Mouse (Mus musculus): Measurements from ENCODE around the gene Clcn6. TPM values are rescaled to one million over a fixed set of nuclear protein-coding genes. Genes with fewer than 3 reads are reported as not detected.

Gene Clcn6
- 5.0 and 5.7 TPM in 2 replicates for polyA plus RNA-seq (2012; ENCODE audit: insufficient read depth, insufficient read length, missing spikeins)

DNA sequence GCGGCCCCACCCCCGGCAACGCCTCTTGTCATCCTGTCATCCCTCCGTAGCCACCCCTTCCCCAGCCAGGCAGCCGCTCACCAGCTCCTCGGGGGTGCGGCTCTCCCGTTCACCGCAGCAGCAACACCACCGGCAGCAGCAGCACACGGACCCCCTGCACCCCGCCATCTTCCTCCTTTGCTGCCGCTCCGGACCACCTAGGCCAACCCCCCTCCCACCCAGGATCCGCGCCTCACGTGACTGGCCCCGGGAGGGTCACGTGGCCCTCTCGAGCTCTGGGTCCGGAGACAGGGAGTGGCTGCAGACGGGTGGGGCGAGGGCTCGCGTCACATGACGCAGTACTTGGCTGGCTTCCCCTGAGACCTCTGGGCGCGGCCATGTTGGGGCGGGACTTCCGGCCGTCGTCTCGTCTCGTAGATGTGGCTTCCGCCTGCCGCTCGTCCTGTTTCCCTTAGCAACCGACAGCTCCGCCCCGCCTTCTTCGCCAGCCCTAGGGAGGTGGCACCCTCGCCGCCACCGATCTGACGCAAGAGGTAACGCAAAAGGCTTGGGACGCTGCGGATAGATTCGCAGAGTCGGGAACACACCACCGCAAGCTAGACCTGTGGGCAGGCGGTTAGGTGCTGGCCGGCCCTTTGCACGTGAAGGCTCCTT is at the start of gene Clcn6, which contains the start of gene Mthfr:
Clcn6 (minus strand) TSS at position 222 of the 654 bp plus-strand sequence.
Mthfr (plus strand) TSS at position 478 of the 654 bp plus-strand sequence.
- peaks cover 19% of the 10 kb centered on the region for H3K4me1 ChIP-seq (ENCODE audit: control insufficient read depth, insufficient read depth, insufficient read length, low read length)

DNA sequence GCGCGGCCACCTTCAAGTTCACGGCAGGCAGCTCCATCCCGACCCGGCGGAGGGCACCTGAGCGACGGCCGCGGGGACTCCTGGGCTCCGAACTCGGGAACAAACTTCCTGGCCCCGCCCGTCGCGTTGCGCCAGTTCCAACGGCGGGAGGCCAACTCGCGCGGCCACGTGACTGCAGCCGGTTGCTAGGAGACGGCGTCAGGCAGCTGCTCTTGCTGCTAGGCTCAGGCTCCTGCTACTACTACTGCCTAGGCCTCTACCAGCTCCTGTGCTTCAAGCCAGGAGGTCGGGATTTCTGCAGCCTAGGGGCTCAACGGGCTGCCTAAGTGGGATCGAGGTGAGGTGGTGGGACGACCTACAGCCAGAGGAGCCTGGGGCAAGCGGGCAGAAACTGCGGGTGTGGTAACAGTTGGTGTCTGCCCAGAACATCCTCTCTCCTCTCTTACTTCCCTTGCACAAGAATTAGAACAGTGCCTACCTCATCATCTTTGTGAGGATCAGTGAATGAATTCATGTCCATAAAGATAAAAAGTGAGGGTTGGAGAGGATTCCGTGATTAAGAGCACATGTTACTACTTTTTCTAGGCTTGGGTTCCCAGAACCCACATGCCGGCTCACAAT is 49.4 kb upstream of the Clcn6 start, which contains the start of gene Agtrap:
Agtrap (minus strand) TSS at position 125 of the 621 bp plus-strand sequence.
- Histone ChIP-seq H3K4me1 (ENCODE audit: control insufficient read depth, insufficient read depth, insufficient read length, low read length) (peaks cover 7% of the 10 kb centered on the region), H3K4me3 (ENCODE audit: insufficient read depth, low read depth, low read length) (peak within 1 kb of the TSS; percentile 76), H3K27ac (replicated peaks; ENCODE audit: low read depth, low read length) (peak within 1 kb of the TSS; percentile 43)

More for the DNA sequence above, at the start of gene Clcn6, which contains the start of gene Mthfr:
- H3K27ac ChIP-seq (replicated peaks; ENCODE audit: low read depth, low read length) = peak within 1 kb of the TSS; percentile 89
- peak within 1 kb of the TSS; percentile 78 for H3K4me3 ChIP-seq (ENCODE audit: insufficient read depth, low read depth, low read length)

DNA sequence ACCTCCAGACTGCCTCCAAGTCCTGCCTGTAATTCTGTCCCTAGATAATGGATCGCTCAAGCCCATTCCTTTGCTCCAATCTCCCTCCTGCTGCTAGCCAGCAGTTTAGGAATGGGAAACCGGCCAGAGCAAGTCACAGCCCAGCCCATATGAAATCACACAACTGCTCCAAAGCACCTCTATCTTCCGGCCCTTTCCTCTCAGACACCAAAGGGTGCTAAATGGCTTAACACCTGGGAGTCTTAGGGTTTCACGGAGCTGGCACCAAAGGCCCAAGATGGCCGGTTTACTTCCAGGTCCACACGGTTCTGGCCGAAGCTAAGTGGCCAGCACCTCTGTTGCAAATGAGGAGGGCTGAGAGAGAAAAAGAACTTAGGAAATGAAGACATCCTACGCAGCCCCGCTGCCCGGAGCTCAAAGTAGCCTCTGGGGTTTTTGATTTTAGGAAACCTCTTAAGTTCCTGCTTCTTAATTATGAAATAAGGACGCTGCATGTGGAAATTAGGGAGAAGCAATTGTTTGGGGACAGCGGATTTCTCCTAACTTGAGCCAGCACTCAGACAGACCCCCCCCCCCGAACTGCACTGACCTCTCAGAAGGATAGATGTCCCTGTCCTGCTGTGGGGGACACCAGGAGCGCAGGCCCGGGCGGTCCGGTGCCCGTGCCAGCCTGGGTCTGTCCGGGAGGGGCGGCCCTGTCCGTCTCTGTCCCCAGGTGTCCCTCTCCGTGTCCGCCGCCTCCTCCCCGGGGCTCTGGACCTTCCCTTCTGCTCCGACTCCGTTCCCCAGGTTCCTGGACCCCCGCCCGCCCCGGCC is 48.7 kb upstream of the Clcn6 start:
- H3K4me3 ChIP-seq (ENCODE audit: insufficient read depth, low read depth, low read length) = peak overlapping the region; percentile 76
- H3K4me1 ChIP-seq (ENCODE audit: control insufficient read depth, insufficient read depth, insufficient read length, low read length) = peaks cover 7% of the 10 kb centered on the region
- peak overlapping the region; percentile 43 for H3K27ac ChIP-seq (replicated peaks; ENCODE audit: low read depth, low read length)

DNA sequence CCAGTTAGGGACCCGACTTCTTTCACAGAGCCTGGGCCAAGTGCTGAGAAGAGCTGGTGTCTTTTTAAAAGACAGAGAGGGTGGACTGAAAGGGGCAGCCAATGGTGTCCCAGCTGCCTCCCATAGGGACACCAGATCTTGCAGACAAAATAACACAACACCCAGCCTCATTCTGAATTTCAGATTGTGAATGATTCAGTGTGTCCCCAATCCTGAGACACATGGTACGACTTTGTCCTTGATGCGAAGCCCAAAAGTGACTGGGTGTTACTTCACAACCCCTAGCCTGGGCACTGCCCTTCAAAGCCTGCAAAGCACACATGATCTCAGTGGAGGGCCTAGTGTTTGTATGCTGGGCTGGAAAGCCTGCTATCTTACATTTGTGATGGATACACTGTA is 47.3 kb upstream of the Clcn6 start:
- peak overlapping the region; percentile 35; the same call in 1 of the 2 replicates for H3K27ac ChIP-seq (replicated peaks; ENCODE audit: low read depth, low read length)
- H3K4me3 ChIP-seq (ENCODE audit: insufficient read depth, low read depth, low read length) = no peak overlapping the region; the same call in 1 of the 2 replicates
- peaks cover 7% of the 10 kb centered on the region for H3K4me1 ChIP-seq (ENCODE audit: control insufficient read depth, insufficient read depth, insufficient read length, low read length)

DNA sequence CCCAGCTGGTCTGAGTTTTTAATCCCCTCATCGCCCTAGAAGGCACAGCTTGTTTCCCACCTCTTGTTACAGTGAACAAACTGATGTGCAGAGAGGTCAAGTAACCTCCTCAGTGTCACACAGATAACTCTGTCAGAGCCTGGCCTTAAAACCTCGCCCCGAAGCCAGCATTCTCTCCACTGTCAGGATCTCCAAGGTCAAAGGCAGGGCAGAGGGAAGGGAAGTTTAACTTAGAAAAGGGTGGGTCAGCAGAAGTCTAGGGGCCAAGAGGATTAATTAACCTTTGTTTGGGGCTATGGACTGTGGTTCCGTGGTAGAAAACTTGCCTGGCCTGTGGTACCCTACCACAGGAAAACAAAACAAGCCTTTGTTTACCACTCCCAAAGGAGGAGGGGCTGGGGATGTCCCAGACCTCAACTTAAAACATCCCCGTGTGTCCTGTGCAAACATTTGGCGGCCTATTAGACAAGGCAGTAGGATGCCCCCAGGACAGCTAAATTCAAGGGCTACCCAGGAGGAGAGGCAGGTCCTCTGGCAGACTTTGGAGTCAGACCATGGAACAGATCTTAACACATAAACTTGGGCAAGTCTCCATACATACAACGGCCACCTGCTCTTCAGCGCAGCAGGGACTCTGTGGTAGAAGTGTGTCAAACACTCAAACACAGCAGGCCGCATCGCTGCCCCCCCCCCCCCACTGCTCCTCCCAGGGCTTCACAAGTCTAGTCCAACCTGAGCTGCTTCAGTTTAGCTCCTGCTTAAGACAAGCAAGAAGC is 46.7 kb upstream of the Clcn6 start:
- Histone ChIP-seq H3K4me1 (ENCODE audit: control insufficient read depth, insufficient read depth, insufficient read length, low read length) (peaks cover 7% of the 10 kb centered on the region), H3K4me3 (ENCODE audit: insufficient read depth, low read depth, low read length) (no peak overlapping the region), H3K27ac (replicated peaks; ENCODE audit: low read depth, low read length) (peak overlapping the region; percentile 35)

DNA sequence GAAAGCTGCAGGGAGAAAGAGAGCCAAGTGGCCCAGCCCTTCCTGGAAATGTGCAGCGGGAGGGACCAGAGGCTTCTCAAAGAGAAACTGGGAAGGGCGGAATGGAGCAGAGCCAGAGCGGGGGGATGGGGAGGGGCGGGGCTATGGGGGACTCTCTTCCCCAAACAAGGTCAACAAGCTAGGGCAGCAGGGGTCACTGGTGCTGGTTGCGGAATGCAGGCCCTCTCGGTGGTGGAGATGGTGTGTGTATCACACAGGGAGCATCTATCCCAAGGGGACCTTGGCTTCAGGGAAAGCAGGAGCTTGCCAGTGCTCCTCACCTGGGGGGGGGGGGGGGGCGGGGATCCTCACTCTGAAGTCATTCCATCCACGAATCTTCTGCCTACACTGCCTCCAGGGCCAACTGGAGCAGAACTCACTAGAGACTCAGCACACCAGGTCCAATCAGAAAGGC is 45.7 kb upstream of the Clcn6 start:
- Histone ChIP-seq H3K27ac (replicated peaks; ENCODE audit: low read depth, low read length) (no peak overlapping the region), H3K4me3 (ENCODE audit: insufficient read depth, low read depth, low read length) (no peak overlapping the region), H3K4me1 (ENCODE audit: control insufficient read depth, insufficient read depth, insufficient read length, low read length) (peaks cover 7% of the 10 kb centered on the region)

DNA sequence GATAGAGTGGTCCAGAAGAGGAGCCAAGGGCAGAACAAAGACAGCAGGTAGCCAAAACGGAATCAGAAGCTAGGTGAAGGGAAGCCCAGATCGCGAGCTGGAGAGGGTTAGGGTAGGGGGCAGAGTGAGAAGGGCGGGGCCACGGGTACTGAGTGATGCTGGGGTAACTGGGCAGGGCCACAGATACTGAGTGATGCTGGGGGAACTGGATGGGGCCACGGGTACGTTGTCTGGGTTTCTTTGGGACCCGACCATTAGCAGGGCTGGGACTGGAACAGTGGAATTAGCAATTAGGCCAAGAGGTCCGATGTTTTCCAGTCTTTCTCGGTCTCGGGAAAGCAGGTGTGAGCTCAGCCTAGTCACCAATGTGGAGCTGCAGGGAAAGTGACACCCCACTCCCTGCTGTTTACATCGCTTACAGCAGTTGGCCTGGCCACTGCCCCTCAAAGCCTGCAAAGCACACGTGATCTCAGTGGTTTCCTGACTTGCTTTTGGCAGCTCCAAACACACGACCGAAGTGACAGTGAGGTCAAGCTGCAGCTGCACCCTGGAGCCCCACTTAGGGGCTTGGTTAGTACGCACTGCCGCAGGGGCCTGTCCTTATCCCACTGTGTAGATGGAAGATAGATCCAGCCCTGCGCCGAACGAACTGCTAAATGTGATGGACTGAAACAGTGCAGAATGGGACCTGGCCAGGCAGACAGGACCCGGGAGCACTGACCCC is 44.7 kb upstream of the Clcn6 start:
- Histone ChIP-seq H3K27ac (replicated peaks; ENCODE audit: low read depth, low read length) (peak overlapping the region; percentile 56; the same call in 1 of the 2 replicates), H3K4me1 (ENCODE audit: control insufficient read depth, insufficient read depth, insufficient read length, low read length) (peaks cover 7% of the 10 kb centered on the region), H3K4me3 (ENCODE audit: insufficient read depth, low read depth, low read length) (no peak overlapping the region)

DNA sequence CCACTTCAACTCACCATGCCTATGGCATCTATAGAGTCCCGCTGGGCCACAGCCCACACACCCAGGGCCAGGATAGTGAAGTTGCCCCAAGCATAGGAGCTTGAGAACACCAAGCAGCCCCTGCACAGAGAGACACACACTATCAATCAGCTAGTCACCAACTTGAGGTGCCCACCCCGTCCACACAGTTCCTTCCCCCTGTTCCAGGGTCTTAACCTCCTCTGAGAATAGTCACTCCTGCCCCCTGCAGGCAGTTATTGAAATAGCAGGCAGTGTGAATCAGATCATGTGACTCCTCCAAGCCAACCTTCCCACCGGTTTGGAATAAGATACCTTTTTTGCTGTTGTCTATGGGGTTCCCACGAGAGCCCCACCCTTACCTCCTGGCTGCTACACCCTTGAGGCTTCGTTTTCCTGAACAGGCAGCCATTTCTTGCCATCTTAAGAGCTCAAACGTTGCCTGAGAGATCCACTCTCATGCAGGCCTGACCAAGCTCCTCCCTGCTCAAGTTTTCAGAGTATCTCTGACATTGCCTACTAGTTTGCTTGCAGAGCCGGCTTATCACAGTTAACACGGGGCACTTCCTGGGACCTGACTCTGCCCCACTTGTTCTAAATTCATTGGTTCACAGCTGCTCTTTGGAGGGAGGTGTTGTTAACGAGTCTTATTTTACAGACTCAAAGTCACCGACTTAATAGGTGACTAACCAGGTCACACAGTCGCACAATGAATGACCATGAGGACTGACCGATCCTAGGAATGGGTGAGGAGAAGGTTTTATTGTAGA is 43.8 kb upstream of the Clcn6 start:
- no peak overlapping the region for H3K4me3 ChIP-seq (ENCODE audit: insufficient read depth, low read depth, low read length)
- H3K27ac ChIP-seq (replicated peaks; ENCODE audit: low read depth, low read length) = no peak overlapping the region
- H3K4me1 ChIP-seq (ENCODE audit: control insufficient read depth, insufficient read depth, insufficient read length, low read length) = peaks cover 7% of the 10 kb centered on the region

DNA sequence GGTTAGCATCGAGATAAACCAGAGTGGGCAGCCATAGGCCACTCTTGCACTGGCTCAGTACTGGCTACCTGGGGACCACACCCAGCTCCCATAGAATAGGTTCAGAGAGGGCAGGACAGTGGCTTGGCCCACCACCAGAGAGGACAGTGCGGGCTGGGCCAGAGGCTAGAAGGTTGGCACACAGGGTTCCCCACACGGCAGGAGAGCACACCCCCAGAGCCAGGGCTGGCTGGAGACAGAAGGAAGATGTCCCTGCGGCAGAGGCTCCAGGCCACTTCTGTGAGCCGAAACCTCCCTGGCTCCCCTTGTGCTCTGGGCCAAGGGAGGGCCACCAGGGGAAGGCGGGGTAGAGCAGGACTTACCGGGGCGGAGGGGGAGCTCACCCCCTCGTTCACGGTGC is 42.6 kb upstream of the Clcn6 start:
- H3K4me1 ChIP-seq (ENCODE audit: control insufficient read depth, insufficient read depth, insufficient read length, low read length) = peaks cover 7% of the 10 kb centered on the region
- no peak overlapping the region for H3K4me3 ChIP-seq (ENCODE audit: insufficient read depth, low read depth, low read length)
- no peak overlapping the region for H3K27ac ChIP-seq (replicated peaks; ENCODE audit: low read depth, low read length)

DNA sequence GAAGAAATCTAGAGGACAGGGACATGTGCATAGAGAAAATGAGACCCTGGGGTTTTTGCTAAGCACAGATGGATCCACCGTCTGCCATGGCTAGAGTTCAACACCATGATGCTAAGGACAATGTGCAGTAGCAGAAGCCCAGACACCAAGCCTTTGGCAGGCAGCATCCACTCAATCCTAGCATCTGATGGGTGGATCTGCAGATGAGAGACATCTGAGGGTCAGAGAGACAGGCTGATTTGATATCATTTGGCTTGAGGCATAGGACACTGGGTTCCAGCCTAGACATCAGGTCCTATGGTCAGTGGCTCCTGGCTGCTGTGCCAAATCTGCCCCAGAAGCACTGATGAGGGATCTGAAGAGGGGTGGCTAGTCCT is 42.0 kb upstream of the Clcn6 start:
- no peak overlapping the region for H3K27ac ChIP-seq (replicated peaks; ENCODE audit: low read depth, low read length)
- peaks cover 5% of the 10 kb centered on the region for H3K4me1 ChIP-seq (ENCODE audit: control insufficient read depth, insufficient read depth, insufficient read length, low read length)
- H3K4me3 ChIP-seq (ENCODE audit: insufficient read depth, low read depth, low read length) = no peak overlapping the region

DNA sequence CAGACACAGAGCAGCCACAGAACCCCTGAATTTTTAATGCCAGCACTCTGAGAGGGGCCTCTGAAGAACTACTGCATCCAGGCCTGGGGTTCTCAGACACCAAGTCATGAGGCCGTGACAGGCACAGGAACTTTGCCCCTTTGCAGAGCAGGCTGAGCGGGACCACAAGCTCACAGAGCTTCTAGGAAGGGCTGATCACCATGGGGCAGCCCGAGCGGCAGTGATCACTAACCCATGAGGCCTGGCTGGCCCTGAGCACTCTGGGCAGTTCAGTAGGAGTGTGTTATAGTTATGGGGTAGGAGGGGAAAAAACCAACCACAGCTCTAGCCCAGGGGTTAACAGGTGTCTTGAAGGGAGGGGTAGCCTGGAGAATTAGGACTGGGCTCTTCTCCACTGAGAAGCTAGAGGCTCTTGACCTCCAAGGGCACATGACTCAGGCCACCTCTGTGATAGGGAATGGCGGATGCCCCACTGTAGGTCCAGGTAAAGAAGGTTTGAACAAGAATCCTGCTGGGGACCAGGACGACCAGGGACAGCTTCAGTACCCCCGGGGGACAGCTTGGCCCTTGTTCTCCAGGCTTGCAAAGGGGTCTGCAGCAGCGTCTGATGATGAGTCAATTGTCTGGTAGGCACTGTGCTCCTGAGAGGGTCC is 41.4 kb upstream of the Clcn6 start:
- Histone ChIP-seq H3K27ac (replicated peaks; ENCODE audit: low read depth, low read length) (no peak overlapping the region), H3K4me3 (ENCODE audit: insufficient read depth, low read depth, low read length) (no peak overlapping the region), H3K4me1 (ENCODE audit: control insufficient read depth, insufficient read depth, insufficient read length, low read length) (peaks cover 5% of the 10 kb centered on the region; the same call in 1 of the 2 replicates)

DNA sequence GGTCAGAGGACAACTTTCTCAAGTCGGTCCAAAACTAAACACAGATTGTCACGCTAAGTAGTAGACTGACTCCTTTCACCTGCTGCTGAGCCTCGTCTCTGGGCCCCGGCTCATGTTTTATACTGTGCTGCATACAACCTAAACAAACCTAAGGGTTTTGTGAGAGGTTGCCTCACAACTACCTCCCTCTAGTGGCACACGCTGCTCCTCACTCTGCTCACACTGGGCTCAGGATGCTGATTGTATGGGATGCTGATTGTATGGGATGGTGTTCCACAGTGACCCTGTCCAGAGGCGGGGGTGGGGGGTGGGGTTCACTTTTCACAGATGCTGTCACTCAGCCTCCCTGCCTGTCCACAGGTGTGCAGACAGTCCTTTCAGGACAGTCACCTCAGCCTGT is 40.6 kb upstream of the Clcn6 start:
- H3K27ac ChIP-seq (replicated peaks; ENCODE audit: low read depth, low read length) = no peak overlapping the region
- H3K4me1 ChIP-seq (ENCODE audit: control insufficient read depth, insufficient read depth, insufficient read length, low read length) = peaks cover 5% of the 10 kb centered on the region; the same call in 1 of the 2 replicates
- no peak overlapping the region for H3K4me3 ChIP-seq (ENCODE audit: insufficient read depth, low read depth, low read length)

DNA sequence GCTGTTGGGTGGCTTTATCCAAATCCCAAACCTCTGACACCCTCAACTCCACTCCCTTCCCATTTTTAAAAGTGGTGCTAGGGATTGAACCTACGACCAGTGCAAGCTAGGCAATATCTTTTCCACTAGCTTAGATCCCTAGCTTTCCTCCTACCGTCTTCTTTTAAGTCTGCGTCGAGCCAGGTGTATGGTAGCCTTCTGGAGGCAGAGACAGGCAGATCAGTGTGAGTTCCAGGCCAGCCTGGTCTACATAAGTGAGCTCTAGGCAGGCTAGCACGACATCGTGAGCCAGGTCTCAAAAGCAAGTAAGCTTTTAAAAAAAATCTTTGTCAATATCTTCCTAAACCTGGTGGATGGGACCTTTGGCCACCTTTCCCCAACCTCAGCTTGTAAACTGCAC is 37.3 kb upstream of the Clcn6 start:
- Histone ChIP-seq H3K4me1 (ENCODE audit: control insufficient read depth, insufficient read depth, insufficient read length, low read length) (peaks cover 4% of the 10 kb centered on the region; the same call in 1 of the 2 replicates), H3K4me3 (ENCODE audit: insufficient read depth, low read depth, low read length) (no peak overlapping the region), H3K27ac (replicated peaks; ENCODE audit: low read depth, low read length) (no peak overlapping the region)
